Mouse (Mus musculus) regulatory T cell (primary cell): ENCODE results near the gene Uba5.

Experiments used
- in situ Hi-C: fragments of 300-600 bp; cut with MboI, MseI; formaldehyde crosslinking; loops from one replicate; pipeline ENCODE4 v1.15.1; 2025; ENCODE audit warnings: high pct_unique_total_duplicates

Uba5 gene

DNA sequence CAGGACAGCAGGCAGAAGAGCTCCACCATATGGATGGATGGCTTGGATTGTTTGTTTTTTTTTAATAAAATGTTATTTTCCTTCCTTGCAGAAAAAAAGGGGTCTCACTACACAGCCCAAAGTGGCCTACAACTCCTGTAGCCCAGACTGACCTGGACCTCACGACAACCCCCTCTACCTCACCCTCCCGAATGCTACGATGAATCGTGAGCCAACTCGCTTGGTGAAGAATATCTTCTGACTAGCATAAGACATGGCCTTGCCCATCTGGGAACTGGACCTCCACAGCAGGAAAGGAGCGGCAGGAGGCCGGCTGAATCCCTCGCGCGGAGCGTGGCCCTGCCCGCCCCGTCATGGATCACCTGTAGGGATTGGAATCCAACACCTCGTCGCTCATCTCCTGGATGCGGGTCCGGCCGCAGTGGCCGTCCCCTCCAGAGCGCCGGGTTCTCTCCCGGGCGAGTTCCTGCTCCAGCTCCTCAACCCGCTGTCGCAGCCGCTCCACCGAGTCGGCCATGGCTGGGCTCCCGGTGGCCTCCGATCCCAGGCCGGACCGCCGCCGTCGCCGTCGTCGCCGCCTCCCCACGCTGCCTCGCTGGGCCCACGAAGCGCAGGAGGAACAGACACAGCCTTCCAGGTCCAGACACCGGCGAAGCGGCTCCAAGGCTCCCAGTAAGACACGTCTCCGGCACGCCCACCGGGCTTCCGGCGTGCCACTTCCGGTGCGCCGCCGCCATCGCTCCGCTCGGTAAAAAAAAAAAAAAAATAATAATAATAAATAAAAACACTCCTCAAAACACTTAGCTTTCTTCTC is at the start of gene Uba5:
Gene Uba5, minus strand, starts transcription at position 705 of the 814 bp plus-strand sequence.
- in situ Hi-C loops: no loop called here

DNA sequence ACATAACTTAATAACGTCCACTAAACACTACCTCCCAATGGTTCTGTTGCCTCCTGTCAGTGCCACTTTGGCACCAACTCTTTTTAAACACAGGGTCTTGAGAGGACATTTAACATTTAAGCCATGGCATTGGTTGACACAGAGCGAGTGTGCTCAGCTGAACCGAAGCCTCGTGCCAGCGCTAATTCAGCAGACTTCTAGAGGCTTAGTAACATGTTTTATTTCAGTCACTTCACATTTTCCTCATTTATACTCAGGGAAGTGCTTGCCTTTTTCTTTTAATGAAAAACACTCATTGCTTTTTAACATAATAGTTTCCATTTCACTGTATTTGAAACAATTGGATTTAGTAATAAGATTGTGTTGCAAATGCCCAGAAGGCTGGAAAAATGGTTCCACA is 46.2 kb upstream of the Uba5 start:
- in situ Hi-C loops: no loop called here

DNA sequence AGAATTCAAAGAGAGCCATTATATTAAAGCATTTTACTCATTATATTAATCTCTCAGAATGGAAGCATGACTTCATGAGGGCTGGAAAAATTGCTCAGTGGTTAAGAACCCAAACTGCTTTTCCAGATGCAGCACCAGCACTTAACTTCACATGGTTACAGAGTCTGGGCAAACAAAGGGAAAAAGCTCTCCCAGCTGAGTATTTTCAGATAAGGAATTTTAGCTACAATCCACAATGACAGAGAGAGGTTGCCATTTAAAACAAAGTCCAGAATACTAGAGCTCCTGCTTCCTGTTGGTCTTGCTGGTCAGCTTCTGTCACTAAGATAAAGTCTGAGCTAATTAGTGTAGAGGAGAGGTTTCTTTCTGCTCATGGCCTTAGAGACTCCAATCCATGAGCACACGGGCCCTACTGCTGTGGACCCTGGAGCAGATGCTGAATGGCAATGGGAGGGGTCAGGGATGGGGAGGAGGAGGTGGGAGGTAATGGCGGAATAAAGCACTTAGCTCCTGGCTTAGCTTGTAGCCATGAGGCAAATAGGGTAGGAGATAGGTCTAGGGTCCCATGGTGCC is 45.7 kb upstream of the Uba5 start:
- in situ Hi-C loops: no loop called here

DNA sequence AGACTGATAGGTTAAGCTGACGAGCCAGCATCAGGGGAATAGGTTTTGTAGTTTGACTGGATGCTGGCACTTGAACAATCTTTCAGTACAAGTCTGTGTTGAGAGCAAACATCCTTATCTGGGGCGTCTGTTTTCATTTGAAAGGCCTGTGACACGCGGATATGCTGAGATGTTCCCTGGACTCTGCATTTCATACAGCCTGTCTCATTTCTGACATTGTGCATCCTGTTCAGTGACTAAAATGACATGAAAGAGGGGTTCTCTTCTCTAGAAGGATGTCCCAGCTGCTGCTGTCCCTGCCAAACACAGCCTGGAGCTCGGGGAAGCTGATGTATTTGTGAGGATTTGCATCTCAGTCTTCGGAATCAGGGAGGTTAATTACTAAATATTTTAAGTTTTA is 44.5 kb upstream of the Uba5 start:
- in situ Hi-C loops: no loop called here

DNA sequence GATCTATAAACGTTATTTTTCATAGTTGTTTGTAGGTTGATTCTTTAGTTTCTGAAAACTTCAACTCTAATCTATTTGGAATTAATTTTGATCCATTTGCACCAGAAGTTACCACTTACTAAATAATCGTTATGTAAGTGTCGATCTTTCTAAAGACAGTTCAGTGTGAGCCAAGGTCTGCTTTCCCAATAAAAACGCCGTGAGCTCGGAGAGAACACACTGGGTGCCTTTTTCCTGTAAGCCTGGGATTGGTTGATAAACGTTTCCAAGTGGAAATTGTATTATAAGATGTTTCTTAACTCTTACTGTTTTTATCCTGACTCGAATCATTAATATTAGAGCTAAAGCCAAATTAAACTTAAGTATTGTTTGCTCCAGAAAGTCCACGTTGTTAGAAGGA is 44.0 kb upstream of the Uba5 start:
- in situ Hi-C loops: no loop called here

DNA sequence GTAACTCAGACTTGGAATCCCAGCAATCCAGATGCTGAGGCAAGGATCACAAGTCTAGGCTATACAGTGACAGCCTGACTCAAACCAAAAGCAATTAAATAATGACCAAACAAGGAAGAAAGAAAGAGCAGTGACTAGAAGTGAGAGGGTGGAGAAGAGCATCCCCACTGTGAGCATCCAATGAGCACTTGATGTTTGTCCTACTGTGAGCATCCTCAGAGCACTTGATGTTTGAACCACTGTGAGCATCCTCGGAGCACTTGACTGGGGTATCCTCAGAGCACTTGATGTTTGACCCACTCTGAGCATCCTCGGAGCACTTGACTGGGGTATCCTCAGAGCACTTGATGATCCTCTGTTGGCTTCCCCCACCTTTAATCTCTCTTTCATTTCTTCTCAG is 42.1 kb upstream of the Uba5 start:
- in situ Hi-C loops: no loop called here

DNA sequence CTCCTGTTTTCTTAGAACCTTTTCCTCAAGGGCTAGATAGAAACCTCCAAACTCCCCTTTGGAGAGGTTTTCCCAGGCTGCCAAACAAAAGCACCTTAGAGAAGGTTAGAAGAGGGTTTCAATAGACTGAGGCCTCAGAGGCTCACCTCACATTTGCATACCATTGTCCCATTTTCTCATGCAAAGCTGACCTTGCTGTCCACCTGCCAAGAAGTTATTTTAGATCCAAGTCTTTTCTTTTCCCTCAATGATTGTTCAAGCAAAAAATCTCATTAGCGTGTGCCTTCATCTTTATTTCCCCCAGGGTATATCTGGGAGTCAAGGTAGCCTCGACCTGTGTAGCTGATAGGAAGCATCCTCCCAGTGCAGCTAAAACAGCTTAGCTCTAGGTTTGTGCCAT is 40.0 kb upstream of the Uba5 start:
- in situ Hi-C loops: no loop called here

DNA sequence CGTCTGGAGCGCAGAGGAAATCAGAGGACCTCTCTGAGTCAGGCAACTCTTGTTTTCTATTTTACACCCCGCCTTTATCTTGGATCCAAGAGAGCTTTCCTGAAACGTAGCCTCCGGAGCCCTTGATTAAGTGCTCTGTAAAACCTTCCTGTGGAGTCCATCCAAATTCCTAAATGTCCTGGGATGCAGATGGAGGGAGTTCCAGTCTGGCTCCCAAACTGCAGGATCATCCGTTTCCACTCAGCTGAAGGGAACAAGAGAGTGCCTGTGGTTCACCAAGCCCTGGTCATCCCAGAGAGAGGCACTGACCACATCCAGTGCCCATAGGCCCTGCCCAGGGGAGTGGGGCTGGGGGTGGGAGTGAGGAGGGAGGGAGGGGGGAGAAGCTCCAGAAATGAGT is 39.4 kb upstream of the Uba5 start:
- in situ Hi-C loops: no loop called here

DNA sequence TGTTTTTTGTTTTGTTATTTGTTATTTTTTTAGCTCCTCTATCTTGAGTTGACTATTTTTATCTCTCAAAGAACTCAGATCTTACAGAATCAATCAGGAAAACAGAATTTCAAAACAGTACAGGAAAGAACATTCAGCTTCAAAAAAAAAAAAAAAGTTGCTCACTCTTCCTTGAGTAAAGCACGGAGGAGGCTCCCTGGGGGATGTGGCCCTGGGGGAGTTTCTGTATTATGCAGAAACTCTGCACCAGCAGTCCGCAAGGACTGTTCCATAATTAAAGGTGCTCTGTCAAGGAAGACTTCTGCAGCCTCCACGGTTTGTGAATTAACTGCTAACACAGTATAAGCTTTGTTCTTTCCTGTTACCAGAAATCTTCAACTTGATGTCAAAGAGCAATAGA is 38.5 kb upstream of the Uba5 start:
- in situ Hi-C loops: no loop called here

DNA sequence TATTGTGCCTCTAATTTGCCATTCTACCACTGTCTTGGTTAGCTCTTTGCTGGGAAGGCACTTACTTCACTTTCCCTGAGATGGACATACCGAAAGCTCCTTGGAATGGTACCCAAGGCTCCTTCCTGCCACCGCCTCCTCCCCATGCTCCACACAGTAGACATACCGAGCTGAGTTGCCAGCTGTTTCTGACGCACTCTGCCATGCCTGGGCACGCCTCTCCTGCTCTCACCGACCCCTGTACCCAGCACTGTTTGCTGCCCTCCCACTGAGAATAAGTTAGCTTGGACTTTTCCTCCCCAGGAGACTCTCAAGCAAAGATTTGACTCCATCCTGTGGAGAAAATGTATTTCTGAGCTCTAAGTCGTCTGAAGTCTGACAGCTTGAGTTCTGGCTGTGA is 37.9 kb upstream of the Uba5 start:
- in situ Hi-C loops: no loop called here

DNA sequence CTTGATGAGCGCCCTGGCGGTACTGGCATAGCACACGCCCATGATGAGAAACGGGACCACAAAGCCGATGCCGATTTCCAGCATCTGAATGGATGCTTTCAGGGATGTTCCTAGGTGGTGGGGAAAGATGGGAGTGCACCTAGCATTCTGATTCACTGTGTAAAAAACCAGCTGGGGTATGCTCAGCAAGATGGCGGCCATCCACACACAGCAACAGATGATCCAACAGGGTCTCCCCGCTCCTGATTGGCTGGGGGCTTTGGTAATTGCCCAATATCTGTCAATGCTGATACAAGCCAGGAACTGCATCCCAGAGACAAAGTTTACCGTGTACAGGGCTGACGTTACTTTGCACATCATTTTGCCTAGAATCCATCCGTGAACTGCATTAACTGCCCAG is 36.1 kb upstream of the Uba5 start:
- in situ Hi-C loops: no loop called here

DNA sequence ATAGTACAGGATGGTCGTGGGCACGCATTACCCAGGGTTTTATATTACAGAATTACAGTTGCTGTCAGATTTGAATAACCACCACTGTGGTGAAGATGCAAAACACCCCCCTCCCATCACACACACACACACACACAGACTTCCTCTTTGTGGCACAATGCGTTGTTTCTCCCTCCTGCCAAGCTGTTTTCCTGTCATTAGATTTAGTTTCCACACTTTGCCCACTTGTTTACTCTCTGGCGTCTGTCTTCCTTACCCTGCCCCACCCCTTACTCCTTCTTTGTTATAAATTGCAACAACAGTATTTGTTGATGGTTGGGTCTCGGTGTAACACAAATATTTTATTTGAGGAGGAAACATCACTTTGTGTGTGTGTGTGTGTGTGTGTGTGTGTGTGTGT is 35.3 kb upstream of the Uba5 start:
- in situ Hi-C loops: no loop called here

DNA sequence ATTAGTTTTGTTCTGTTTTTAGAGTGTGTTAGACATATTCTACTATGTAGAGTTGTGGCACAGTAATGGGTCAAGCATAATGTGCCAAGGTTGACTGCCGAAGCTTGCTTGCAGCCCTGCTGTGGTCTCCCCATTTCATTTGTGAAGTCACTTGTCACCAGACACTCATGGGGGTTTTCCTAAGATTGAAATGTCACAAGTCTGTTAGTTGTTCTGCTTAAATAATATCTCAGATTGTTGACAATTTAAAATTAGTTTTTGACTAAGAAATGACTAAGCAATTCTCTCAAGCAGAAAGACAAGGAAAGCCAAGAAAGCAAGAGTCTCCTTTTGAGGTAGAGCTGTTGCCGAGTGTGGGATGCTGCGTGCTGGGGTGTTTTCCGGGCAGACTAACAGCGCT is 30.0 kb upstream of the Uba5 start:
- in situ Hi-C loops: no loop called here

DNA sequence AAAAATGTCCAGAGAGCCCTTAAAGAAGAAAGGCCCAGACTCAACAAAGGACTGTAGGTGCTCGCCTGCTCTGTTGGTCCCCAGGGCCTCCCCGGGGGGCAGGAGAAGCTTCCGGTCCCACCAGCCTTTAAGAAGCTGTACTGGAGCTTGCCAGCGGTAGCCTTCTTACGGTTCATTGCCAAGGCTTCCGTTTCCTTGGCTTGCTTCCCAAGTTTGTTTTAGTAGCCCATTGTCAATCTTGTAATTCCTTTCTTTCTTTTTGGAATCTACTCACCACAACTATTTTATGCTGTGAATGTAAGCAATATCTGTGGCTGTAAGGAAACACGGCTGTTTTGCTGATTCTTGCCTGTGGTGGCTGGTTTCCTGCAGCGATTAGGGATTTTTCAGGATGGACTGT is 25.6 kb upstream of the Uba5 start:
- in situ Hi-C loops: no loop called here

DNA sequence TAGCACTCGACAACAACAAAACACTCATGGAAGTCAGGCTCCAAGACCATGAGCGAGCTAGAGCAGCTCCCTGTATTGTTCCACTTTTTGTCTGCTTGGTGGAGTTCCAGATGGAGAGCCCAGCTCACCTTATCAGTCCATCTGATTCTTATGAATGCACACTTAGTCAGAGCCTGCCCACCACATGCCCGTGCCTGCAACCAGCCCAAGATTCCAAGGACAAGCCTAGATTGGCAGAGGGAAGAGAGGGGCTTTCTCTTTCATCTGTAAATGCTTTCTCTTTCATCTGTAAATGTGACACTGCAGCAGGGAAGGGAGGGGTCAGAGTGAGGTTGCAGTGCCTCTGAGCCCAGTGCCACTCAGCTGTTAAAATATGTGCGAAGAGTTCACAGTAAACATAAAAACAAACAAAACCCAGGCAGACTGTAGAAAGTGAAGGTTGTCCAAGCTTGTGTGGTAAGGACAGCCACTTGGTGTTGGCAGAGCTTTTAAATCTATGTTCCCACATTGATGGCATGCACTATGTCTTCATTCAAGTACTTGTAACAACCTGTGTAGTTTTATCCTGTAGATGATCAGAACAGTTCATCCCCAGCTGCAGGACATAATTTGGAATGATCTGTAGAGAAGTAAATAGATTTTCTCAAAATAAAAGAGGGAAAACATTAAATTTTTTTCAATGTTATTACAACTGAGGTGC is 22.9 kb upstream of the Uba5 start:
- in situ Hi-C loops: no loop called here

DNA sequence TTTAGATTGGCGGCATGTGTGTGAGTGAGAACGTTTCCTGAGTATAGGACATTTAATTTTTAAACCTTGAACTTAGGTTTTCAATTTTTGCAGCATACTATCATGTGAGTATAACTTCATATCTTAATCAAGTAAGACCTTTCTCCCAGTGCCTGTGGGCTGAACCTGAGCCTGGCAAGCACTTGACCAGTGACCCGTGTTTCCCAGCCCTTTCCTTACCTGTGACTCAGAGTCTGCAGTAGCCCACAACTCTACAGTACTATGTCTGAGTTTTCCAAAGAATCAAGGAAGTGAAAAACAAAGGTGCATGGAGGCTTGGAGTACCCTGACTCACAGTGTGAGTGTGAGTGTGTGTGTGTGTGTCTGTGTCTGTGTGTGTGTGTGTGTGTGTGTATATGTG is 17.1 kb upstream of the Uba5 start:
- in situ Hi-C loops: no loop called here

DNA sequence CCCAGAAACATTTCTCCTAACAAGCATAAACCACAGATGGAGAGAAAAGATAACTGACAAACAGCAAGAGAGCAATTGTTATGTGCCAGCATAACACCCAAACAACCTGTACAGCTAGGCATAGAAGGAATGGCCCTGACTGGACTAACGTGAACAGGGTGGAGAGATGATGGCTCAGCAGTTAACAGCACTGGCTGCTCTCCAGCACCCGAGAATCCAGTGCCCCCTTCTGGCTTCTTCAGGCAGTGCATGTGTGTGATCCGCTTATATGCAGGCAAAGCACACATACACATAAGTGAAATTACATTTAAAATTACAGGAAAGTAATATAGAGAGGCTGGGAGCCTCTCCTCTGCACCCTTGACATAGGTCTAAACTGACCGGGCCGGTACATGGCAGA is 16.4 kb upstream of the Uba5 start:
- in situ Hi-C loops: no loop called here

DNA sequence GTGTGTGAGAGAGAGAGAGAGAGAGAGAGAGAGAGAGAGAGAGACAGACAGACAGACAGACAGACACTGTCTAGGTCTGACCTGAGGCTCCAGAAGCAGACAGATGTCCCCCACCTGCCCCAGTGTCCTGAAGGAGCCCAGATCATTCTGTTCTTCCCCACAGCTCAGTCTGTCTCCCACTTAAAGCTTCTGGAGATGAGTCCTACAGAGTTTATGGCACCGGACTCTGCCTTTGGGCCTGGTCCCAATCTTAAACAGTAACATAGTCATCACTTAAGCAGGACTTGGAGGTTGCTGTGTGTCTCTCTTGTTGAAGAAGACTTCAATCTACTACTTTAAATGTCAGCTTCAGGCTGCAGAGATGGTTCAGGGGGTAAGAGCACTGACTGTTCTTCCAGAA is 15.8 kb upstream of the Uba5 start:
- in situ Hi-C loops: no loop called here

DNA sequence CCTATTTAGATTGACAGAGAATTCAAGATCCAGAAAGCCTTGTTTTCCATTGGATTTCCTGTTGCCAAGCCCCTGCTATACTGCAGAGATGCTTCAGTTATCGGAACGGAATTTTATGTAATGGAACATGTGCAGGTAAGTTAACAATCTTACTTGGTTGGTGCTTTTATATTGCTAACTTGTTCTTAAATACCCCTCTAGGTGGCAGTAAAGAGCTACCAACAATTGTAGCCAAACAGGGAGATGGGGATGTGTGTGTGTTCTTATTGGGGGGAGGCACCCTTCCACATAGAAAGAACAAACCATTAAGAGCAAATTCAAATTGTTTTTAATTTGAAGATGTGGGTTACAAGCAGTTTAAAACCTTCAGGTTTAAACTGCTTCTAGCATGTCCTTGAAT is 12.9 kb upstream of the Uba5 start:
- in situ Hi-C loops: no loop called here

DNA sequence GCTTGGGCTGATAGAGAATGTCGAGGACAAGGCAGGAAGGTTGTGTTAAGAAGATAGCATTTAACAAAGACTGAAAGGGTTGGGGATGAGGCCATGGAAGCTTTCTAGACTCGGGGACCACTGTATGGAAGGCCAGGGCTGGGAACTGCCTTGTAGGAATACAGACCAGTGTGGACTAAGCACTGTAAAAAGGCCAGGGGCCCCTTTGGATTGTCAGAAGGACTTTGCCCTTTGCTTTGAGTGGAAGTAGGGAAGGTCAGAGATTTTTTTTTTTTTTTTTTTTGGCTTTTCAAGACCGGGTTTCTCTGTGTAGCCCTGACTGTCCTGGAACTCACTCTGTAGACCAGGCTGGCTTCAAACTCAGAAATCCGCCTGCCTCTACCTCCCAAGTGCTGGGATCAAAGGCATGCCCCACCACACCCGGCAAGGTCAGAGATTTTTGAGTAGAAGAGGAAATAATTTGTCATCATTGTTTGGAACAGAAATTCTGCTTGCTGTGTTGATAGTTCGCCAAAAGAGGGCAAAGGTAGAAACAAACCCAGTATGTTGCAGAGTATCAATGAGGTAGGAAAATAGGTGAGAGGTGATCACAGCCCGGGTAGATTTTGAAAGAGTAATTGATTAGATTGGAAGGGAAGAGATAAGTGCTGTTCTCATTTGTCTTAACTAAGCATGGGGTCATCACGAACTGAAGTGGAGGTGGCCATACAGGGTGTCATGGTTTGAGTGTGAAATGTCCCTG is 8.1 kb upstream of the Uba5 start:
- in situ Hi-C loops: no loop called here

DNA sequence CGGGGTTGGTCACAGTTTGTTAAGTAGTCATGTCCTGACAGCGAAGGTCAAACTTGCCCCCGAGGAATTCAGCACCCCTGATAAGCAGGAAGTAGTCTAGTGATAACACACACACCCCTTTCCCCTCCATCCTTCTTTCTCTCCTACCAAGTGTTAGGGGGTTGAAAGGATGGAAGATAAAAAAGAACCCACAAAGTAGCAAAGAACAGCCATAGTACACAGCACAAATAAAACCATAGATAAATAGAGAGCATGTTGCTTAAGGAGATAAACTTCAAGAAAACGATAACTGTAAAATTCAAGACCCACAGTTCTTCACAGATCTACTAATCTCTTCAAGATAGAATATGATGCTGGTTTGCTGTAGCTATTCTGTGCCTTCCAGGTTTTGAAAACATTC is 7.3 kb upstream of the Uba5 start:
- in situ Hi-C loops: no loop called here

DNA sequence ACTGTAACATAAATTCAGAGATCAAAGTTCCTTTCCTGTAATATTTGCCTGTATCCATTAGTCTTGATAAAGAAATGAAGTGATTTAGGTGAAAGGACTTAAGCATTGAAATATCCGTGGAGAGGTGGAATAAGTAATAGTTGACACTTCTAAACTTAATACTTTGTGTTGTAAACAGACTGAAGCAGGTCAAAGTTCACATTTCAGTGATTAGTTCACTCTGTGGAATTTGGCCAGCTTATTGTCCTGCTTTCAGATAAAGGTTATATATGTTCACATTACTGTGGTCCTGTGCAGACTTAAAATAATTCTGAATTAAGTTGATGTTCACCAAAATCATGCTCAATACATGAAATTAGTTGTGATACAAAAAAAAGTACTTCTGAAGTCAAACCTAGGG is 1.6 kb upstream of the Uba5 start:
- in situ Hi-C loops: no loop called here
